Mouse (Mus musculus) embryonic fibroblast, embryonic 13.5 days (primary cell): Measurements from ENCODE around the gene Rec8. TPM values are rescaled to one million over a fixed set of nuclear protein-coding genes. Genes with fewer than 3 reads are reported as not detected.

Experiments
- H3K27ac ChIP-seq: 2 replicates; pipeline ENCODE4 v1.5.1; 2012; ENCODE audit warnings: low read length, control low read depth, inconsistent platforms; ENCODE audit not compliant: insufficient read depth
- H3K4me1 ChIP-seq: 2 replicates; pipeline ENCODE4 v1.6.1; 2011; ENCODE audit warnings: low read length; ENCODE audit not compliant: control insufficient read depth, insufficient read depth
- H3K4me3 ChIP-seq: 2 replicates; pipeline ENCODE4 v1.5.1; 2011; ENCODE audit warnings: mild to moderate bottlenecking, control low read depth, low read length; ENCODE audit not compliant: insufficient read depth
- CTCF ChIP-seq: IDR thresholded peaks from 2 replicates; pipeline ENCODE4 v1.5.1; 2011; ENCODE audit warnings: mild to moderate bottlenecking, control low read depth, low read length, moderate library complexity, borderline replicate concordance; ENCODE audit not compliant: insufficient read depth
- POLR2A ChIP-seq: IDR thresholded peaks from 2 replicates; pipeline ENCODE4 v1.6.1; 2011; ENCODE audit warnings: low read depth, mild to moderate bottlenecking, control low read depth, low read length, moderate library complexity
- polyA plus RNA-seq: library from polyadenylated mRNA; stranded (reverse); fragments of >200 nt; gene quantifications from 2 replicates; pipeline ENCODE4 v1.2.4, GENCODE M21; 2011; ENCODE audit warnings: low read depth; ENCODE audit not compliant: missing spikeins, insufficient read length

Rec8 gene
- polyA plus RNA-seq, 1 experiment = not detected

DNA sequence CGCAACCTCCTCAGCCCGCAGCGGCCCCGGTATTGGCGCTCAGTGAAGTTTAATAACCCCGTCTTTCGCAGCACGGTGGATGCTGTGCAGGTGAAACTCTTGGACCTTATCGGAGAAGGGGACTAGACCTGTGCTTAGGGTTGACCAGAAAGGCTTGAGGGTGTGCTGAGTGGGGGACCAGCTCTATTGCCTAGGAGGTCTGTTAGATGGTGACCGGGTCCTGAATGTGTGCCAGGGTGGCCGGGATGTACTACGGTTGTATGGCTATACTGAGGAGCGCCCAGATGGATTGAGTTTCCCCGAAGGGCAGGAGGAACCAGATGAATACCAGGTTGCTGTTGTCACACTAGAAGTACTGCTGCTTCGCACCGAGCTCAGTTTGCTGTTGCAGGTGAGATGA, 25.6 kb upstream of the Rec8 start:
- H3K4me3 ChIP-seq = peak overlapping the region; percentile 78
- TF ChIP-seq CTCF (no peak), POLR2A (no peak)
- H3K4me1 ChIP-seq = 0 out of 2 replicates have a peak, but pooled peaks cover 4% of the 10 kb centered on the region
- H3K27ac ChIP-seq = no peak overlapping the region

DNA sequence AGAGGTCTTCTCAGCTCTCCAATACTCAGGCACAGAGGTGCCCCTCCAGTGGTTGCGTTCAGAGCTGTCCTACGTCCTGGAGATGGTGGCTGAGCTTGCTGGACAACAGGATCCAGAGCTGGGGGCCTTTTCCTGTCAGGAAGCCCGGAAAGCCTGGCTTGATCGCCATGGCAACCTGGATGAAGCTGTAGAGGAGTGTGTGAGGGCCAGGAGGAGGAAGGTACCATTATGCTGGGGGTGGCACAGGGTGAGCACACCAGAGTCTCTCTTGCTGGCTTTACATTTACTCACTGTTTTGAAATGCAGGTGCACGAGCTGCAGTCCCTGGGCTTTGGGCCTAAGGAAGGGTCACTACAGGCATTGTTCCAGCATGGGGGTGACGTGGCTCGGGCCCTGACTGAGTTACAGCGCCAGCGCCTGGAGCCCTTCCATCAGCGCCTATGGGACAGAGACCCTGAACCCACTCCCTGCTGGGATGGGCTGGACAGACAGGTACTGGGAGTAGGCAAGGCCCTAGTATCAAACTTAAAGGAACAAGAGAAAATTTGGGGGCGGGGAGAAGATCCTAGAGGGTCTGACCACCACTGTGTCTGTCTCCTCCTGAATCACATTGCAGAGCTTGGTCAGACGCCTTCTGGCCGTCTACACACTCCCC, 21.7 kb upstream of the Rec8 start:
- TF ChIP-seq CTCF (no peak), POLR2A (no peak)
- H3K27ac ChIP-seq = no peak overlapping the region

DNA sequence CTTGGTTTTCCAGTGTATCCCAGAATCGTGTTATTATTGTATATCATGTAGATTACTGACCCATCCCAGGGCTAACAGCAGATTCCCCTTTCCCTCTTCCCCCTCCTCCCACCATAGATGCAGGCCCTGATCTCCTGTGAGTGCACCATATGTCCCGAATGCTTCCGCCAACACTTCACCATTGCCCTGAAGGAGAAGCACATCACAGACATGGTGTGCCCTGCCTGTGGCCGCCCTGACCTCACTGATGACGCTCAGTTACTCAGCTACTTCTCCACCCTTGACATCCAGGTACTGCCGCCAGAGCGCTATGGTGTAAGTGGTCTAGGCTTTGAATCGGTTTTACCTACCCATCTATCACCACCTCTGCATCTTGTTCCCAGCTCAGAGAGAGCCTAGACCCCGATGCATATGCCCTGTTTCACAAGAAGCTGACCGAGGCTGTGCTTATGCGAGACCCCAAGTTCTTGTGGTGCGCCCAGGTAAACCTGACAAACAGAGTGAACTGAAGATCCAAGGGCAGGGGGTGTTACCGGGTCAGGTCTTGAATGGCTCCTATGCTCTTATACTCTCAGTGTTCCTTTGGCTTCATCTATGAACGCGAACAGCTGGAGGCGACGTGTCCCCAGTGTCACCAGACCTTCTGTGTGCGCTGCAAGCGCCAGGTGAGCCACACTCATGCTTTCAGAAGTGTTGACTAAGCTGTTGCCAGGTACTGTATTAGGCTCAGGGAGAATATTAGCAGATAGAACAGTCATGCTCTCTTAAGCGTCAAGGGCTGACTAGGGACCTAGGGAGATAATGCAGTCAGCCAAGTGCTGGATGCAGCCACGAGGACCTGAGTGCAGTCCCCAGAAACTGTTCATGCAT, 19.1 kb upstream of the Rec8 start:
- Histone ChIP-seq H3K4me1 (no peaks in the 10 kb centered on the region), H3K4me3 (no peak overlapping the region), H3K27ac (no peak overlapping the region)
- no peak for TF ChIP-seq POLR2A
- TF ChIP-seq CTCF = no peak

More for the DNA sequence above, 21.7 kb upstream of the Rec8 start:
- Histone ChIP-seq H3K4me3 (no peak overlapping the region), H3K4me1 (no peaks in the 10 kb centered on the region)

DNA sequence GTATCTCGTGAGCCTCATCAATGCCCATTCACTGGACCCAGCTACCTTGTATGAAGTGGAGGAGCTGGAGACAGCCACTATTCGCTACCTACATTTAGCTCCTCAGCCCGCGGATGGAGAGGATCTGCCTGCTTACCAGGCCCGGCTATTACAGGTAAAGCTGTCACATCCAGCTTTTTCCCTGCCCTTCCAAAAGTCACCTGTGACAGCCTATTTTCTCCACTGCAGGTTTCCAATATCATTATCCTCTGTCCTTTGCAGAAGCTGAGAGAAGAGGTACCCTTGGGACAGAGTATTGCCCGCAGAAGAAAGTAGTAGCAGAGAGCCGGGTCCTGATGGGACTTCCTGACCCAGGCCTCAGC, 14.6 kb upstream of the Rec8 start, which contains the start of gene Irf9:
Gene Irf9 (plus strand): TSS at position 301 of the 362 bp plus-strand sequence.
- TF ChIP-seq POLR2A (no peak), CTCF (no peak)
- Histone ChIP-seq H3K27ac (peak within 1 kb of the TSS; percentile 76), H3K4me1 (no peaks in the 10 kb centered on the region), H3K4me3 (peak within 1 kb of the TSS; percentile 57)

DNA sequence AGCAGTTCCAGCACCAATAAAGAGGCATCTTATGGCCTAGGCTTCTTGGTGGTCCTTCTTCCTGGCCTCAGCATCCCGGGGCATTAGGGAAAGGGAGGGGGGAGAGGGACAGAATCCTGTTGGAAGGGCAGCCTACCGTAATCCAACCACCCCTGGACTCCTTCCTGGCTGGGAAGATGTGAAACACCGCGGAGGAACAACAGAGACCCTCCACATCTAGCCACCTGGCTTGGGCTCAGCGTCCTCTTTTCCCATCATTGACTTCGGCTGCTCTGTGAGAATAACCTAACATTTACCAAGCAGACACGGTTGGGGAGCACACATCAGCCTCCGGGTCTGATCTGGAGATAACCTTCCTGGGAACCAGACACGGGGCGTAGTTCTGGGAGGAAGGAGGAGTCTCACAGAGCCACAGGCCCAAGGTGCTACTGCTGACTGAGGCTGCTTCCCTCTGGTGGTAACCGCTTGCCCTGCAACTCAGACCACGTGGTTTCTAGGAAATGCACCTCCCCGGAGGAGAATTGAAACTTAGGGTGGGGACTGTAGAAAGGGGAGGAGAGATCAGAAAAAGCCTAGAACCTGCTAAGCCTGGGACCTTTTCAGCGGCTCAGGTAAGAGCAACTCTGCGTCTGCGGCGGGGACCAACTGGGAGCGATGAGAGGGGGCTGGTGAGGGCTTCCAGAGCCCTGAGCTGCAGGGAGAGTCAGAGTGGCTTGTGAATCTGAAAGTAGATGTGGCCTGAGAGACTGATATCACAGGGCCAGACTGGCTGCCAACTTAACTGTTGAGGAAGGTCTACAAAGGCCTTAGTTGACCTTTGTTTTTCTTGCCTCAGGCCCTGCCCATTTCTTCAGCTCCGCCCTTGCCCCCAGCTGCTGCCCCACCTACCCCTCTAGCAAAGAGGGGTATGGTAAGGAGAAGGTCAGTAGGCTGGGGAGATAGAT, 13.9 kb upstream of the Rec8 start:
- H3K4me3 ChIP-seq = peak overlapping the region; percentile 57
- H3K4me1 ChIP-seq = no peaks in the 10 kb centered on the region
- TF ChIP-seq CTCF (peak; percentile 86; the same call in 1 of the 2 replicates), POLR2A (peak; percentile 70; the same call in 1 of the 2 replicates)
- peak overlapping the region; percentile 76 for H3K27ac ChIP-seq

DNA sequence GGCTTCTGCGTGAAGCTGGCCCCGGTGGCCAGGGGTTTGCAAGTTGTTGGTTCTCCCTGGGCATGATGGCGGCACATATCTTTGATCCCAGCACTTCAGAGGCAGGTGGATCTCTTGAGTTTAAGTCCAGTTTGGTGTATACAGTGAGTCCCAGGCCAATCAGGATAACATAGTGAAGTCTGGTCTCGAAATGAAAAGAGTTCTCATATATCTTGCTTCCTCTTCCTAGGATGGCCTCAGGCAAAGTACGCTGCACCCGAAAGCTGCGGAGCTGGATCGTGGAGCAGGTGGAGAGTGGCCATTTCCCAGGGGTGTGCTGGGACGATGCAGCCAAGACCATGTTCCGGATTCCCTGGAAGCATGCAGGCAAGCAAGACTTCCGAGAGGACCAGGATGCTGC, 13.0 kb upstream of the Rec8 start:
- H3K4me3 ChIP-seq = 0 out of 2 replicates have a peak overlapping the region, but pooled peaks have one; percentile 57
- no peaks in the 10 kb centered on the region for H3K4me1 ChIP-seq
- H3K27ac ChIP-seq = no peak overlapping the region
- TF ChIP-seq CTCF (no peak), POLR2A (no peak; the same call in 1 of the 2 replicates)

DNA sequence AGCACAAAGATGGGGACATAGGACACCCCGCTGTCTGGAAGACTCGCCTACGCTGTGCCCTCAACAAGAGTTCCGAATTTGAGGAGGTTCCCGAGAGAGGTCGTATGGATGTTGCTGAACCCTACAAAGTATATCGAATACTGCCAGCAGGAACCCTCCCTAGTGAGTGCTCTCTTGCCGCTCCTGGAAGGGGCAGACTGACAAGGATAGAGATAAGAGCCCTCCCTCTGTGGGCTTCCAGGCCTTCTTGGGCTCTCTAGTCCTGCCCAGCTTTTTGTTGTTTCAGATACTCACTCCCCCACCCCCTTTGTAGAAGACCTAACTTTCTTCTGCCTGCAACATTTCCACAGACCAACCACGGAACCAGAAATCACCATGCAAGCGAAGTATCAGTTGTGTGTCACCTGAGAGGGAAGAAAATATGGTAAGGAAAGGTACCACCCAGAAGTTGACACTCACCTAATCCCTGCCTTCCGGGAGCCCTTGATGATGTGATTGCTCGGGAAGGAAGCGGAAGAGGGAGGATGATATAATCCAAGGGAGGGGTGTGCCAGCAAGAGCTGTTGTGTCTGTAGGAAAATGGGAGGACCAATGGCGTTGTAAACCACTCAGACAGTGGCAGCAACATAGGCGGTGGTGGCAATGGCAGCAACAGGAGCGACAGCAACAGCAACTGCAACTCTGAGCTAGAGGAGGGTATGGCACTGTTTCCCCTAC, 11.9 kb upstream of the Rec8 start:
- no peaks in the 10 kb centered on the region for H3K4me1 ChIP-seq
- TF ChIP-seq POLR2A (no peak), CTCF (no peak)
- no peak overlapping the region for H3K27ac ChIP-seq
- H3K4me3 ChIP-seq = no peak overlapping the region

DNA sequence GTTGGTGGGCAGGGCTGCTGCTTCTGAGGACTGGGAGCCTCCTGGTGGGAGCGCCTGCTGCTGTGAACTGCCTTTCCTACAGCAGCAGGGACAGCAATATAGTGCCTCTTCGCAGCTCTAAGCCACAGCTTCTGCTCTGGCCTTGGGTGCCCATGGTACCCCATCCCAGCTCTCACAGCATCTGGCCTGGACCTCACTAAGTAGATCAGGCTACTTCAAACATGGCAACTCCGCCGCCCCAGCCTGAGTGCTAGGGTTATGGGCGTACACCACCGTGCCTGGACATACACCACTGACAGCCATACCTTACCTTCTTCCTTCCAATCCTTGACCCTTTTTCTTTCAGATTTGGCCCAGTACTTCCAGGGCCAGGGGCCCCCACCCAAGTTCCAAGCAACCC, 9.5 kb upstream of the Rec8 start:
- no peak overlapping the region for H3K27ac ChIP-seq
- H3K4me3 ChIP-seq = no peak overlapping the region
- TF ChIP-seq POLR2A (no peak), CTCF (no peak)
- no peaks in the 10 kb centered on the region for H3K4me1 ChIP-seq

DNA sequence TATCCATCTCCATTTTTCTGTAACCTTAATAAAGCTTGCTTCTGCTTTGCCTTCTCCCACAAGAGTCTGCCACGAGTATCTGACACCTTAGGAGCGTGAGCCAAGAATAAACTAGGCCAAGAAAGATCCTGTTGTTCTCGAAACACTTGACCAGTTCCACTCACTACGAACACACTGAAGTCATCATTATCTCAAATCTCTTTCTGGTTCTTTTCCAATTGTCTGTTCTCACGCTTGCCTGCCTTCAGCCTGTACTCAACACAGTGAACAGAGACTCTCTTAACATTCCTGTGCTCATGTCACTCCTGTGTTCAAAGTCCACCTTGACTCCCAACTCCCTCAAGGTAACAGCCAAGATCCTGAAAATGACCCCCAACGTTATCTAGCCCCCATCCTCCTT, 4.5 kb upstream of the Rec8 start:
- no peak overlapping the region for H3K27ac ChIP-seq
- TF ChIP-seq CTCF (no peak), POLR2A (no peak)
- no peaks in the 10 kb centered on the region for H3K4me1 ChIP-seq
- H3K4me3 ChIP-seq = no peak overlapping the region

DNA sequence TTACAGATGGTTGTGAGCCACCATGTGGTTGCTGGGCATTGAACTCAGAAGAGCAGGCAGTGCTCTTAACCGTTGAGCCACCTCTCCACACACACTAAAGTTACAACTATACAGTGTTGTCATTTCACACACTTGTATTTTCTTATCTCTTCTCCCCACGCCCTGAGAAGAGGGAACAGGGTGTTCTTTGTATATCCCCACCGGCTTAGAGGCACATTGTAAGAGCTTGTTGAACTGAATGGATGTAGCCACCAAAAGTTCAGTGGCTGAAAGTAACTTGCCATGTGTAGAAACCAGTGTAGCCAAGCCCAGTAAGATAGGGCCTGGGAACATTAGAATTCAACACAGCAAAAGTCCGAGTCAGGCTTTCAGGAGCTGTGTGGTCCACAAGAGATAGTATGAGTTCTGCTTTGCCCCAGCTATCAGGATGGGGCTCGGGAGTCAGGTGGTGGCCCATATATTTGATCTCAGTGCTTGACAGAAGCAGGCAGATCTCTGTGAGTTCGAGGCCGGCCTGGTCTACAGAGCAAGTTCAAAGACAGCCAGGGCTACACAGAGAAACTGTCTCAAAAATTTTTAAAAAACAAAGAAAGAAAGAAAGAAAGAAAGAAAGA, 3.2 kb upstream of the Rec8 start:
- no peak overlapping the region for H3K4me3 ChIP-seq
- H3K27ac ChIP-seq = no peak overlapping the region
- H3K4me1 ChIP-seq = no peaks in the 10 kb centered on the region
- no peak for TF ChIP-seq CTCF
